Mouse (Mus musculus): Measurements from ENCODE around the gene 9230104L09Rik. TPM values are rescaled to one million over a fixed set of nuclear protein-coding genes. Genes with fewer than 3 reads are reported as not detected.

9230104L09Rik gene
- polyA plus RNA-seq, 1 experiment from 2014 or later, result not detected

DNA sequence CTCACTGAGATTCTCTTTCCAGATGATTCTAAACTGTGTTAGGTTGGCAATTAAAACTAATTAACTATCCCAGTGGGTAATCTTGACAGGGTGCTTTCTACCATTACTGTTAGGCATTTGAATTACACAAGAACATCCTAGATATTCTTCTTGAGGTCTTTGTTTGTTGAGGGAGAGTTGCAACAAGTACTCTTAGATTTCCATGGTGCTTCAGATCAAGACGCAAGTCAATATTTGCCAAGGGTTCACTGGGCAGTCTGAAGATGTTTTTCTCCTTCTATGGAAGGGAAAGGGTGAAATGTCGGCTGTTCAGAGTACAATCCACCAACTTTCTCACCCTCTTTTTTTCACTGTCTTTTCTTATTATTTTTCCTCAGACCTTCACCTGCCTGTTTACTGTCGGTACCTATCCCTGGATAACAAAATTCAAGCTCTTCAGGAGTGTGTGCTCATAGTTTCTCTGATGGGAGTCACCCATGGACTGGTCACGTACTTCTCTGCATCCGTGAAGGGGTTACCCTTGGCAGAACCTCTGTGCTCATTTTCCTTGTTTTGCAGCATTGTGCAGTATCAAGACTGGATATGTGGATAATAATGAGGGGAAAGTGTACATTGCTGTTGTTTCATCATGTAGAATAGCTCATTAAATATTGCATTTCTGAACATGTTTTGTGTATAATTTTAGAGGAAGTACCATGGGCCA lies 26.6 kb downstream of the 9230104L09Rik start:
- Histone ChIP-seq H3K4me1 (replicated peaks; ENCODE audit: control insufficient read depth, insufficient read depth) (no peaks in the 10 kb centered on the region), H3K27ac (replicated peaks) (no peak overlapping the region), H3K36me3 (ENCODE audit: control insufficient read depth, insufficient read depth, low read length) (no peaks in the 10 kb centered on the region), H3K9me3 (ENCODE audit: control insufficient read depth, low read length) (no peaks in the 10 kb centered on the region), H3K27me3 (ENCODE audit: control insufficient read depth, insufficient read depth, low read length) (no peaks in the 10 kb centered on the region), H3K4me3 (ENCODE audit: low read depth, low read length) (no peak overlapping the region), H3K9ac (ENCODE audit: low read length) (no peak overlapping the region), H3K4me2 (replicated peaks; ENCODE audit: low read depth) (no peak overlapping the region)
- 77% methylated on average over 5 of the region's 5 CpGs for WGBS
- DNase-seq (ENCODE audit: low spot score) (no peak), ATAC-seq (ENCODE audit: low FRiP score, low TSS enrichment) (no peak)
- TF ChIP-seq EP300 (optimal IDR thresholded peaks at IDR 0.05), result no peak
- TF ChIP-seq CTCF (IDR thresholded peaks at IDR 0.05; ENCODE audit: low read depth), result no peak

DNA sequence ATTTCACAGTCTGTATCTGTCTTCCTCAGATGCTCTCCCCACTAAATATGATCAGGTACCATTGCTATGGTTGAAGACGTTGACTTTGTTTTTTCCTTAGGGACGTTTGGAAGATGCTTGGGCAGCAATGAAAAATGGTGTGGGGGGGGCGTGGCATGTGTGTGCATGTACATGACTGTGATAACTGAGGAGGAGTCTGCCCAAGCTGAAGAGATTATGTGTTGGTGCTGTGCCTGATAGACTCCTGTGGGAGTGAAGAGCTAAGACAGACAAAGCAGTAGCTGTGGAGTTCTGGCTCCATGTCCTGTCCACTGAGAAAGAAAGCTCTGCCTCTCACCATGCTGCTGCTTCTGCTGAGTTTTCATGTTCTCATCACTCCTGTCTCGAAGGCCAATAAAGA lies 29.9 kb downstream of the 9230104L09Rik start, which contains the start of gene Cst9:
TSS of gene Cst9 (plus strand) at position 236 of the 400 bp plus-strand sequence.
- TF ChIP-seq CTCF (IDR thresholded peaks at IDR 0.05; ENCODE audit: low read depth) (no peak), EP300 (optimal IDR thresholded peaks at IDR 0.05) (no peak)
- Histone ChIP-seq H3K27me3 (ENCODE audit: control insufficient read depth, insufficient read depth, low read length) (no peaks in the 10 kb centered on the region), H3K9me3 (ENCODE audit: control insufficient read depth, low read length) (no peaks in the 10 kb centered on the region), H3K4me2 (replicated peaks; ENCODE audit: low read depth) (no peak within 1 kb of the TSS), H3K9ac (ENCODE audit: low read length) (no peak within 1 kb of the TSS), H3K36me3 (ENCODE audit: control insufficient read depth, insufficient read depth, low read length) (no peaks in the 10 kb centered on the region), H3K4me1 (replicated peaks; ENCODE audit: control insufficient read depth, insufficient read depth) (no peaks in the 10 kb centered on the region), H3K27ac (replicated peaks) (no peak within 1 kb of the TSS), H3K4me3 (ENCODE audit: low read depth, low read length) (no peak within 1 kb of the TSS)
- DNase-seq (ENCODE audit: low spot score), result no peak
- no peak for ATAC-seq (ENCODE audit: low FRiP score, low TSS enrichment)
- 40% methylated on average over 4 of the region's 4 CpGs for WGBS

DNA sequence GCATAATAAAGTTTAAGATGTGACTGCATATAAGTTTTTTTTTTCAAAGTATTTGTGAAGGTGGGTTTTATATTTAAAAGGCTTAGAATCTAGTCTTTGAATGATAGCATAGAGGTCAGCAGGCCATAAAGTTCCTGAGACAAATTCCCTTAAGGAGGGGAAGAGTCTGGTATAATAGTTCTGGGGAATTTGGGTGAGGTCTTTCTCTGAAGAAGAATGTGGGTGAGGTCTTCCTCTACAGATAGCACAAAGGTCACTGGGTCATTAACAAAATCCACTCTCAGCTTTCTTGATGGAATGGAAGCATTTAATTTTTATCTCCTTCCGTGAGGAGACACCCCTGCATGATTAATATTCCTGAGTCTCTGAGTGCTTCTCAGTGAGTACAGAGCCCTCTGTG lies 38.9 kb downstream of the 9230104L09Rik start:
- Histone ChIP-seq H3K4me1 (replicated peaks; ENCODE audit: control insufficient read depth, insufficient read depth) (no peaks in the 10 kb centered on the region), H3K27ac (replicated peaks) (no peak overlapping the region), H3K4me2 (replicated peaks; ENCODE audit: low read depth) (no peak overlapping the region), H3K9ac (ENCODE audit: low read length) (no peak overlapping the region), H3K4me3 (ENCODE audit: low read depth, low read length) (no peak overlapping the region), H3K27me3 (ENCODE audit: control insufficient read depth, insufficient read depth, low read length) (no peaks in the 10 kb centered on the region), H3K36me3 (ENCODE audit: control insufficient read depth, insufficient read depth, low read length) (no peaks in the 10 kb centered on the region), H3K9me3 (ENCODE audit: control insufficient read depth, low read length) (no peaks in the 10 kb centered on the region)
- WGBS, result 33% methylated on average over 1 of the region's 1 CpGs
- ATAC-seq (ENCODE audit: low FRiP score, low TSS enrichment) (no peak), DNase-seq (ENCODE audit: low spot score) (no peak)
- TF ChIP-seq CTCF (IDR thresholded peaks at IDR 0.05; ENCODE audit: low read depth) (no peak), EP300 (optimal IDR thresholded peaks at IDR 0.05) (no peak)

DNA sequence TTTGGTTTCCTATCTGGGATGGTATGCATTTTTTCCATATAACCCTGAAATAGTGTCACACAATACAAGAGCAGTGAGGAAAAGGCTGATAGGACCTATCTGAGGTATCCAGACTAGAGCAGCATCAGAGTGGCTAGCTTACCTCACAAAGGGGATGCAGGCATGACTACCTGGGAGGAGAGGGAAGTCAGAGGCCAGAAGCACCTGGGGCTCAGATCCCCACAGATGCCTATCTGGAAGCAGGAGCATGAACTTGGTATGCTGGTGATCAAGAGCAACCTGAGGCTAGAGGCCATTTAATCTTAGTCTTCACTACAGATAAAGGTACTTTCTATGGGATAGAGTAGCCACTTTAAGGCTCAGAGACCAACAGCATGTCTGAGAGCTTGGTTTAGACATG lies 44.9 kb downstream of the 9230104L09Rik start, which contains the start of gene Cst13:
TSS of gene Cst13 (plus strand) at position 173 of the 400 bp plus-strand sequence.
- H3K4me2 ChIP-seq (replicated peaks; ENCODE audit: low read depth), result no peak within 1 kb of the TSS
- H3K36me3 ChIP-seq (ENCODE audit: control insufficient read depth, insufficient read depth, low read length), result no peaks in the 10 kb centered on the region
- H3K4me1 ChIP-seq (replicated peaks; ENCODE audit: control insufficient read depth, insufficient read depth), result no peaks in the 10 kb centered on the region
- H3K9me3 ChIP-seq (ENCODE audit: control insufficient read depth, low read length), result no peaks in the 10 kb centered on the region
- H3K9ac ChIP-seq (ENCODE audit: low read length), result no peak within 1 kb of the TSS
- TF ChIP-seq CTCF (IDR thresholded peaks at IDR 0.05; ENCODE audit: low read depth) (no peak), EP300 (optimal IDR thresholded peaks at IDR 0.05) (no peak)
- no peak for DNase-seq (ENCODE audit: low spot score)
- no peak within 1 kb of the TSS for H3K4me3 ChIP-seq (ENCODE audit: low read depth, low read length)
- ATAC-seq (ENCODE audit: low FRiP score, low TSS enrichment), result no peak
- H3K27me3 ChIP-seq (ENCODE audit: control insufficient read depth, insufficient read depth, low read length), result no peaks in the 10 kb centered on the region
- H3K27ac ChIP-seq (replicated peaks), result no peak within 1 kb of the TSS

DNA sequence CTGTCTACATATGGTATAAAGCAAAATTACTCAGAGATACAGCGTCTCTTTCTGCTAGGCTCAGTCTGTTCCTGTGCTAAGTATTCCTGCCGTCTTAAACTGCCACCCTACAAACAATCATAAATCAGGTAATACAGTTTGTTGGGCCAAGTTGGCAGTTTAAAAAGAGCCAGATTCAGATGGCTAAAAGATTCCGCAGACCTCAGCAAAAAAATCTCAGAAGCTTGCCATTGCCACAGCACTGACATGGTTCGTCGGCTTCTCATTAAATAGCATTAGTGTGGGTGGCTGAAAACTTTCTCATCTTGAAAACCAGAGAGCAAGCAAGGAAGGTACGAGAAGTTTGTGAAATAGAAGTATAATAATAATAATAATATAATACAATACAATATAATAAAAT lies 58.1 kb downstream of the 9230104L09Rik start:
- Histone ChIP-seq H3K4me1 (replicated peaks; ENCODE audit: control insufficient read depth, insufficient read depth) (no peaks in the 10 kb centered on the region), H3K4me3 (ENCODE audit: low read depth, low read length) (no peak overlapping the region), H3K4me2 (replicated peaks; ENCODE audit: low read depth) (no peak overlapping the region), H3K36me3 (ENCODE audit: control insufficient read depth, insufficient read depth, low read length) (no peaks in the 10 kb centered on the region), H3K27me3 (ENCODE audit: control insufficient read depth, insufficient read depth, low read length) (no peaks in the 10 kb centered on the region), H3K9me3 (ENCODE audit: control insufficient read depth, low read length) (no peaks in the 10 kb centered on the region), H3K9ac (ENCODE audit: low read length) (no peak overlapping the region), H3K27ac (replicated peaks) (no peak overlapping the region)
- TF ChIP-seq CTCF (IDR thresholded peaks at IDR 0.05; ENCODE audit: low read depth) (no peak), EP300 (optimal IDR thresholded peaks at IDR 0.05) (no peak)
- DNase-seq (ENCODE audit: low spot score) (no peak), ATAC-seq (ENCODE audit: low FRiP score, low TSS enrichment) (no peak)
- WGBS, result 51% methylated on average over 6 of the region's 6 CpGs

DNA sequence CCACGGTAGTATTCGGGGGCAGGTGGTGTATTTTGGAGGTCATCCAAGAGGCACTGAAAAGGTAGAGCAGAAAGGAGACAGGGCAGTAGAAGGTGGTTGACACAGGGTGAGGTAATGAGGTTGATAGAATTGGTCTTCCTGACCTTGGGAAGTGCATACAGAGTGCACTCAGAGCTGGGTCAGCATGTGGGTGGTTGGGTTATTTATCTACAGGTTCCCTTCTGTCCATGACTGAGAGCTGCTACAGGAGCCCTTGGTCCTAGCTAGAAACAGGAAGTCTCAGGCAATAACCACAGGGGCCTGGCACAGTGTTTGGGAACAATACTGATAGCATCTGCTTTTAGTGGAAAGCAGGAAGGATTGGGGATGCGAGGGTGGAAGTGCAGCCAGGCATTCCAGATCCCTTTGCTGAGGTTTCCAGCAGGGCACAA lies 63.3 kb downstream of the 9230104L09Rik start:
- H3K9ac ChIP-seq (ENCODE audit: low read length), result no peak overlapping the region
- H3K9me3 ChIP-seq (ENCODE audit: control insufficient read depth, low read length), result no peaks in the 10 kb centered on the region
- no peak overlapping the region for H3K4me3 ChIP-seq (ENCODE audit: low read depth, low read length)
- no peak overlapping the region for H3K27ac ChIP-seq (replicated peaks)
- ATAC-seq (ENCODE audit: low FRiP score, low TSS enrichment) (peak; percentile 47; the same call in 1 of the 2 replicates), DNase-seq (ENCODE audit: low spot score) (no peak)
- no peaks in the 10 kb centered on the region for H3K36me3 ChIP-seq (ENCODE audit: control insufficient read depth, insufficient read depth, low read length)
- H3K4me1 ChIP-seq (replicated peaks; ENCODE audit: control insufficient read depth, insufficient read depth), result no peaks in the 10 kb centered on the region
- WGBS, result 41% methylated on average over 3 of the region's 3 CpGs
- no peaks in the 10 kb centered on the region for H3K27me3 ChIP-seq (ENCODE audit: control insufficient read depth, insufficient read depth, low read length)
- no peak overlapping the region for H3K4me2 ChIP-seq (replicated peaks; ENCODE audit: low read depth)
- TF ChIP-seq CTCF (IDR thresholded peaks at IDR 0.05; ENCODE audit: low read depth), result no peak
- TF ChIP-seq EP300 (optimal IDR thresholded peaks at IDR 0.05), result no peak
